Mouse (Mus musculus) cerebellum, postnatal 14 days (tissue): ENCODE results near the gene Fanca.
"Not testable (repeated sequence)": the region's sequence is repeated elsewhere in the genome, so short reads cannot be mapped to it uniquely, and the experiment has no call there.

Experiments
- DNase-seq, 2 experiments: peaks; one replicate each; pipeline ENCODE4 v3.0.0; 2021; ENCODE audit warnings: mixed read lengths in 2 of 2

The Fanca gene

DNA sequence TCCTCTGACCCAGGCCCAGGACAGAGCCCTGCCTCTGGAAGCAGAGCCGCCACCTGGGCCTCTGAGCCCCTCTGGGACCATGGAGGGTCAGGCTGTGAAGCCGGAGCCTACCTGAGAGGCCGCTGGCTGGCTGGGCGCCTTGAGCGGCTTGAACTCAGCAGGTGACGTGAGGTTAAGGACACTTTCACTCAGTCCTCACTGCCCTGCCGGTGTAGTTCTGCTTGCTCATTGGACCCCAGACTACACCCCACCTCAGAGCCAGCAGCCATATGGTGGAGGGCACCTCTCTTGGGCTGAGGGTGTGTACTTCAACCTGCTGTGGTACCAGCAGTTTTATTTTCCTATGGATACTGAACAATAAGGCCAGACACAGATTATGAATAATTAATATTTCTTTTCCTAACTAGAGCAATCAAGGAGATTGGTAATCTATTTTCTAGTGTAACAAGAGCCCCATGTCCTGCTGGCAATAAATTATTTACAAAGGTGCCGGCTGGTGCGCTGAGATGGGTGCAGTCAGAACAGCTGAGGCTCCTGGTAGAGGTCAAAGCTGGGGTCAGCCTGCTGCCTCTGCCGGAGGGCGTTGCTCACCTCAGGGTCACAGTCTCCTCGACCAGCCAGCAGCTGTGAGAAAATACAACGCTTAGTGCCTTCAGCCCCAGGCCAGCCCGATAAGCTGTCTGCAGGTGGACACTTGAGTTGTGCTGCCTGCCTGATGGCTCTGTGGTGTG lies 50.3 kb downstream of the Fanca start:
- no peak for DNase-seq

DNA sequence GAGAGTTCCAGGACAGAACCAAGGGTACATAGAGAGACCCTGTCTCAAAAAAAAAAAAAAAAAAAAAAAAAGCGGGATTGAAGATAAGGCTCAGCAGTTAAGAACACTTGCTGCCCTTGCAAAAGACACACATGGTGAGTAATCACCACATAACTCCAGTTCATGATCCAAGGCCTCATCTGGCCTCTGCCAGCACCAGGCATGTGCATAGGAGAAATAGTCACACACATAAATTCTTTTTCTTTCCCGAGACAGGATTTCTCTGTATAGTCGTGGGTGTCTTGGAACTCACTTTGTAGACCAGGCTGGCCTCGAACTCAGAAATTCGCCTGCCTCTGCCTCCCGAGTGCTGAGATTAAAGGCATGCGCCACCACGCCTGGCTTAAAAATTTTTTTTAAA lies 60.8 kb downstream of the Fanca start:
- not testable (repeated sequence) for DNase-seq

DNA sequence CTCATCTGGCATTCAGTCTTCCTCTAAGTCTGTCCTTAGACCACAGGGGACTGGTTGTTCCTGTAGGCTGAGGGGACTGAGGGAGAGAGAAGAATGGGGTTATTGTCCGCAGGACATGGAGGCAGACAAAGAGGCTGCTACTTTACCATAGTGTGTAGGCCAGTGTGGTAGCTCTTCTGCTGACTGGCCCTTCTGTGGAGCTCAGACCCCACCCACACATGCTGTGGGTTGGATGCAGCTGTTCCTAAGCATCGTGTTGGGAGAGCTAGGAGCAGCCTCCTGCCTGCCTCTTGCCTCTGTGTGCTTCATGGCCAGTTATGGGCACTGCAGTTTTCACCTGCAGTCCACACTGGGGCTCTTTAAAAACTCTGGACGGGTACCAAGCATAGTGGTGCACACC lies 61.3 kb downstream of the Fanca start:
- no peak for DNase-seq

DNA sequence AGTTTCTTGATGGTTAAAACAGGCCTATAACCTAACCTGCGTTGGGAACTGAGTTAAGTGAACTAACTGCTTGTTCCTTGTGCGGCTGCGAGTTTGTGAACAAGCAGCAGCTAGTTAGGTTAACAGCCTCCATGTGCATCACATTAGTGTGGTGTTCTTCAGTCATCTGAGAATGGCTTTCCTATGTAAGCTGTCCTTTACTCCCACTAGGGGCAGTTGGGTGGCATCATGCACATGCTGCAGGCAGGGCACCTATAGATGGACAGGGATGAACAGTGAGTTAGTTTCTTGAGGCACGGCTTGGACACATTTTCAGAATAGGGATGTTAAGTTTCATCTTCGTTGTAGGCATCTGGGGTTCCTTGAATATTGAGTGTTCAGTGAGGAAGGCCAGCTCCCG lies 63.2 kb downstream of the Fanca start:
- DNase-seq: no peak

DNA sequence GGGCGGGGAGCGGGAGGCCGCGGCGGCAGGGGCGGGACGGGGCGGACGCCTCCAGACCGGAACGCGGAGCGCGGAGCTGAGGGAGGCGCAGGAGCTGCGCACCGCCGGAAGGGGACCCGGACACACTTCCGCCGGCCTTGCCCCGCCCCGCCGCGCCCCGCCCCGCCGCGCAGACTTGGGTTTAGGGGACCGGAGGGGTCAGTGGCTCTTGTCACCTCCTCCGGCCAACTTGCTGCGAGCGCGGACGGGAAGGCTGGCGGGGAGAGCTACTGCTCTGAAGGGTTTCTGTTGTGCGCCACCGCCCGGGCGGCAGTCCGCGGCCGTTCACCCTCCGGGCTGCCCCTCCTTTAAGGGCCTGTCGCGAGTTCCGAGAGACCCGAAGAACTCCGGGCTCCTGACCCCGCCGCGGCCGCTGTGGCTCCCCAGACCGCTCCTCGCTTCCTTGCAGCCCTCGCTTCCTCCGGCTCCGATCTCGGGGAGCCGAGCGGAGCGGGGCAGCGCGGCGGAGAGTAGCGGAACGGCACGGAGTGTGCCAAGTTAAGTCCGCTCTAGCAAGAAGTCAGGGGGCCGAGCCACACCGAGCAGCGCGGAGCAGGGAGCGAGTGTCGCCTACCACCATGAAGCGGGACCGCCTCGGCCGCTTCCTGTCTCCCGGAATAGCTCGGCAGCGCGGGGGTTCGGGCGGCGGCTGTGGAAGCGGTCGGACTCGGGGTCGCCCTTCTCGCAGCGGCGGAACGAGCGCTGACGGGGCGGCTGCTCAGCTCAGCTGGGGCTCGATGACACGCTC lies 64.1 kb downstream of the Fanca start, which contains the start of the genes Zfp276 and Vps9d1:
Gene Zfp276 (plus strand): TSS at position 97 of the 787 bp plus-strand sequence.
Gene Vps9d1 (minus strand): TSS at position 250 of the 787 bp plus-strand sequence.
- peak; percentile 89 to 92 for DNase-seq

DNA sequence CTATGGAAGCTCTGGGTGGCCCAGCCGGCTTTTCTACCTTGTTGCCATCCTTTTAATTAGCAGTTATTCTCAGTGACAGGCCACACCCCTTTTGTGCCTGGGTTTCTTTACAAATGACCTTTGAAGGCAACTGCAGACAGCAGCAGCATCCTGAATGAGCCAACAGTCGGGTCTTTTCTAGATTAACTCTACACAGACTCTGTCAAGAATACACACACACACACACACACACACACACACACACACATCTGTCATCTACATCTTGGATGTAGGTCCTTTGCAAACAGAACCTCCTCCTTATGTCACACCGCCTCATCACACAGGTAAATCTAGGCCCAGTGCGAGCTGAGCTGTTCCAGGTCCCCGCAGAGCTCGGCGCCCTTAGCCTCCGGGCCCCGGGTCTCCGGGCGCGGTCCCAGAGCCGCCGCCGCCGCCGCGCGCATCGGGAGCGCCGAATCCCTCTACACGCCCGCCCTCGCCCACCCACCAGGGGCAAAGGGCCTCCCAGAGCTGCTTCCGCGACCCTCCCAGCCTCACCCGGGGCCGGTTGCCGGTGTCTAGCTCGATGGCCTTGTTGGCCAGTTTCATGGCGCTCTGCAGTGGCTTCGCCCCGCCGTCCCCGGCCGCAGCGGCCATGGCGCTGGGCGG lies 64.8 kb downstream of the Fanca start:
- no peak for DNase-seq

DNA sequence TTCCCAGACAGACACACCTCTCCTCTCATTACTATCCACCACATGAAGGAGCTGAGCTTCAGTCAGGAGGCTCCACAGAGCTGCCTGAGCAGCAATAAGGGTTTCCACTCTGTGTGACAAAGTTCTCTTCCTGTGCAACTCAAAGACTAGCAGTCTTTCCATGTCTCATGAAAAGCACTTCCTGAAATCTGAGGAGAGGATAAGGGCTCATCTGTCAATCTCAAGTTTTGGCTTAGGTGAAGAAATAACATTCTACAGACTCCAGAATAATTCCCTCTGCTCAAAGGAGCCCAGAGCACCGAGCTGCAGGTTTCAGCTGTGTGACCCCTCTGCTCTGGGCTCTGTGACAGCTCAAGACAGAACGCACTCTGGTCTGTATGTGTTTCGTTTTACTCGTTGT lies 65.5 kb downstream of the Fanca start:
- no peak for DNase-seq

DNA sequence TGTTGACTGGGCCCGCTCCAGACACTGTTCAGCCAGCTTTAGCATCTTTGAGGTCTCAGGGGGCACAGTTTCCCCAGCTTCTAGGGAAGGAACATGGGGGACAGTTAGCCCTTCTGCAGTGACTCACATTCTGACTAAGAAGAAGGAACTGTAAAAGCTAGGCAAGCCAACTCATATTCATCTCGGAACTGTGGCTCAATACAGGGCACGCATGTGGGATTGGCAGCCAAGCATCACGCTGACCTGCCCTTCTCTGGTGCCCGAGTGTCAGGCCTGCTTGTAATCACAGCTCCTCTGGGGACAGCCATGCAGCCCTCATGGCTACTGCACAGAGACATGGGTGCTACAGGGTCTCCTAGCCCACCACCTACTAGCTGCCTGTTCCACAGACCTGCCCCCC lies 67.4 kb downstream of the Fanca start:
- DNase-seq: no peak

DNA sequence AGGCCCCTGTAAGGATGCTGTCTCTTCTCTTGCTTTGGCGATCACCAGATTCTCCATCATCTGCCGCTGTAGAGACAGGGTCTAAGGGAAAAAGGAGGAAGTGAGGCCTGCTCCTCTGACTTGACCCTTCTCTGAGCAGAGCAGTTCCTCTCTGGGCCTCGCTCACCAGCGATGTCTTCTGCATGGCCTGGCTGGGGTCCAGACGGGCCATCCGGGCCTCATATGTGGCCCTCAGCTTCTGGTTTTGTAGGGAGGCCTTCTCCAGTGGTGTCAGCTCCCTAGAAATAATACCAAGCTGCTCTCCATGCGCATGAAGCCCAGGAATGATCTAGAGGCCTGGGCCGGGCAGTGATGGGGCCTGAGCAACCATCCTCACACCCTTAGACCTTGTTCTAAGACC lies 69.8 kb downstream of the Fanca start:
- no peak for DNase-seq

DNA sequence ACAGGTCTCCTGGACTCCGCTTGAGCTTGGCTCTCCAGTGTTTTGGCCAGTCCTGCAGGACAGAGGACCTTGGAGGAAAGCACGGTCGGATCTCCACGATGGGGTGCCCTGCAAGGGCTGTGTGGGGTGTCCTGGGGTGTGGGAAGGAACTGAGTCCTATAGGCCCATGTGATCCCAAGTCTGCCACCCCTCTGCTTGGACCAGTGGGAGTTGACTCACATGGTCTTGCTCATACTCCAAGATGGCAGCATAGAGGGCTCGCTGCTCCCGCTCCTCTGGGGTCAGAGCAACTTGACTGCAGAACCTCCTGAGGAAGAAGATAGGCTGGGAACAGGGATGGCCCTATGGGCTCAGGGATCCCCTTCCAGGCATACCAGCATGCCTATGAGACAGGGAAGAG lies 70.6 kb downstream of the Fanca start:
- DNase-seq: no peak

DNA sequence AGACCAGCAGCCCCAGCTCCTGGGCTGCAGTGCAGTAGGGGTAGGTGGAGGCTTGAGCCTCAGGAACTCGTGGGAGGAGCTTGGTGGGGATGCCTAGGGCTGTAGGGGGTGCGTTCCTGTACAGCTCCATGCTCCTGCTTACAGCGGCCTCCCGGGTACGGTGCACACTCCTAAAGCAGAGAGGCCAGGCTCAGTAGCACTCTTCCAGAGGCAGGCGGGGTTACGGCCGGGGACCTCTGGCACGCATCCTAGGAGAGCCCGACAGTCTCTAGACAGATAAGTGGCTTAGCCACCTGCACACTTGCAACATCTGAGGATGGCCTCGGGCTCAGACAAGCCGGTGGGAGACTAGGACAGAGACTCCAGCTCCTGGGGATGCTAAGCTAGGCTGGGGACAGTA lies 72.8 kb downstream of the Fanca start:
- no peak for DNase-seq

DNA sequence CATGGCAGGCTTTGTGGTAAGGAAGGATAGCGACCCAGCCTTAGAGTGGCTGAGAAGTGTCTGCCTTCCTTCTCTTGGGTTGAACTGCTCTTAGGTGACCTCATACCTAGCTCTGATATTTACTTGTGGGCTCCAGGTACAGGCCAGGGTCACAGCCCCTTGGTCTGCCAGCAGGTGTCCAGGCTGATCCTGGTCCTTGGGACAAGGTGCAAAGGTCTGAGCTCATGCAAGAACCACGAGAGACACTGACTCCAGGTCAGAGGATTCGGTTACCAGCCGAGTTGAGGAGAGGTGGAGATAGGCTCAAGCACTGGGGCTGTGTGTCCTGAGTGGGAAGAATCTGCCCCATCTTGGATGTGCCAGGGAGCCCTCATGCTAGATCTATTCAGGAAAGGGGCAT lies 74.0 kb downstream of the Fanca start:
- DNase-seq: no peak

DNA sequence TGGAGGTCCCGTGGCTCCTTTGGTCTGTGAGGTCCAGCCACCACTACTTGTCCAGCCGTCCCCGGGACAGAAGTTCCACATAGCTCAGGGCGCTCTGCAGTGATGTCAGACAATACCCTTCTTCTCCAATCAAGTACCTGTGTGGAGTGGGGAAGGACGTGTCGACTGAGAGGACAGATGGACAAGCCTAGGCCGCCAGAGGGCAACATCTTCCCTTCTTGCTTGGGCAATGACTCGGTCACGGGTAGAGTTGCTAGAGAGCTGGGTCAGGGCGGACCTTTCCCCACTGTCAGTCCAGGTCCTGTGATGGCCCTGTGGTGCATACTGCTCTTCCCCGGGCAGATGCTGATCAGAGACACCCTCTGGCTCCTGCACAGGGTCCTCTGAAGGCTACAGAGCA lies 75.3 kb downstream of the Fanca start:
- no peak for DNase-seq

DNA sequence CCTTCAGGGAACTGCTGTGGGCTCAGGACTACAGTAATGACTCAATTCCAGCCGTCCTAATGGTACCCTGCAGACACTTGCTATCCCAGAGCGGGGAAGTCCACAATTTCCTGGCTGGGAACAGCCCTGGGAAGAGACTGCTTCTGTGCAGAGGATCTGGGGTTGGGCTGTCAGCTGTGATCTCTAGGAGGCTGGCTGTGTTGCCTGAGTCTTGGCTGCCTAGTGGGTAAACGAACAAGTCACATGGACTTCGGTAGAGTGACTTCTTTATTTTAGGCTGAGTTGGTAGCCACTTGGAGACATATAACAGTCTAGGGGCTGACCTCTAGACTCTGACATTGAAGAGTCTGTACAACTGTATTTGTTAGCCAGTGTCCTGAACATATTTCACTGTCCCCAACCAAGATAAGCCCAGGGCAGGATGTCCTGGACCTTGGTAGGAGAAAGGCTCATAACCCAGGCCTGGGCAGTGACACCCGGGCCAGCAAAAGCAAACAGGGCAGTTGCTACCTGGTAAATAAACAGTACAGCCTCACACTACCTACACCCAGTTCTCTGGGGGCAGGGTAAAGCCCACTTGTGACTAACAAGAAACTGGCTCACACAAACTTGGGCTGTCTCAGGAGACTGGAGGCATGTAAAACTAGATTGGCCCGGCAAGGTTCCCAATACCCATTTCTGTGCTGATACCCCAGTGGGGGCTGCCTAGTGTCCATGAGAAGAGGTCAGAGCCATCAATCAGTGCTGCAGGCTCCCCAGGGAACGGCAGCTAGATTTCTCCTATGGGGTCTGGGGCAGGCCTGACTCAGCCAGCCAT lies 76.1 kb downstream of the Fanca start:
- no peak for DNase-seq

DNA sequence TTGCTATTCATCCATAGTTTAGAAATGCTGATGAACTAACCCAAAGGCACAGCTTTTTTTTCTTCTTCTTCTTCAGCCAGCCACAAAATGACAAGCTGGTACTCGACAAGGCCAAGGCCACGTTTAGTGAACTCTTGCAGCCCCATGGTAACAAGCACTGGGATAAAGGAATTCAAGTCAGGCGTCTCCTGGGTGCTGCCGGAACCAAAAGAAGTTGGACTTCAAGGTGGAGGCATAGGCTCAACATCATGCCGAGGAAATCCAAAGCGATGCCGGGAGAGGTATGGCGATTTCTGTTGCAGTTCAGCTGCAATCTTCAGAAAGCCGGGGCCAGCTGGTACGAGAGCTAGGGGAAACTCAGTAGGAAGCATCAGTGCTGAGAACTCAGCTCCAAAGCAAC lies 79.0 kb downstream of the Fanca start:
- no peak for DNase-seq

DNA sequence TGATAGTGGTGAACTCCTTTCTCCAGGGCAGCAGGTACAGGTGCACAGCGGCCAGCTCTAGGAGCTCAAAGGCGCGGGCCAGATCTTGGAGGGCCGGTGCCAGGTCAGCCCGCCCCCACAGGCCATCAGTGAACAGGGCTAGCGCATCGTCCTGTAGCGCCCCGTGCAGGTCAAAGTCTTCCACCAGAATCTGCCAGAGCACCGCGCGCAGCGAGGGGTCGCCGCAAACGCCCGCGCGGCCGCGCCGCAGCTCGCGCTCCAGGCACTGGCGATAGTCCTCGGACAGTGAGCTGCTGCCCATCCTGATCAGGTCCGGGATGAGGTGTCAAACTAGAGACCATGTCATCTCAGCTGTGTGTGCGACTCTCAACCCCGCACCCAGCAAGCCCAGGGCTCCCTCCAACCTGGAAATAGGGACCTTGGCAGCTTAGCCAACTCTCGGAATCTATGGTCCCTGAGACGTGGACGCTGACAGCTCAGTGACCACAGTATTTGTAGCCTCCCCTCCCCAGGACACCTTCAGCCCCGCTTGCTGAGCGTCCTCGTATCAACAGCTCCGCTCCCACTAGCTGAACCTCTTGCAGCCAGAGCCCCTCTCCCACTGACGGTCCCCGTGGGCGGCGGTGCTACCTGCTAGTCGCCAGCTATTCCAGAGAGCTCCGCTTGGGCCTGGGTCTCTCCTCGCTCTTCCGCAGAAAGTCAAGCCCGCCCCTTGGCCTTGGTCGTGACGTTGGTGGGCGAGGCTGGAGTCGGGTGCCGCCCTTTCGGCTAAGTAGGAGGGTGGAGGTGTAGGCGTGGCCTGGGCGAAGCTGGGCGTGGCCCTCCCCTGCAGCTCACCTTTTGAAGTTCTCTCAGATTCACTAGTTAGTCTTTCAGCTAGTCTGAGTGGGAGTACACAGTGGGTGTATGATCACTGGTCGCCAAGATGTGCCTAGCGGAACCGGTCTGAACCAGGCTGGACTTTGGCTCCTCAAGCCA lies 82.6 kb downstream of the Fanca start, which contains the start of gene Spata2l:
Gene Spata2l (minus strand): TSS at position 714 of the 978 bp plus-strand sequence.
- DNase-seq: peak; percentile 84 to 87

DNA sequence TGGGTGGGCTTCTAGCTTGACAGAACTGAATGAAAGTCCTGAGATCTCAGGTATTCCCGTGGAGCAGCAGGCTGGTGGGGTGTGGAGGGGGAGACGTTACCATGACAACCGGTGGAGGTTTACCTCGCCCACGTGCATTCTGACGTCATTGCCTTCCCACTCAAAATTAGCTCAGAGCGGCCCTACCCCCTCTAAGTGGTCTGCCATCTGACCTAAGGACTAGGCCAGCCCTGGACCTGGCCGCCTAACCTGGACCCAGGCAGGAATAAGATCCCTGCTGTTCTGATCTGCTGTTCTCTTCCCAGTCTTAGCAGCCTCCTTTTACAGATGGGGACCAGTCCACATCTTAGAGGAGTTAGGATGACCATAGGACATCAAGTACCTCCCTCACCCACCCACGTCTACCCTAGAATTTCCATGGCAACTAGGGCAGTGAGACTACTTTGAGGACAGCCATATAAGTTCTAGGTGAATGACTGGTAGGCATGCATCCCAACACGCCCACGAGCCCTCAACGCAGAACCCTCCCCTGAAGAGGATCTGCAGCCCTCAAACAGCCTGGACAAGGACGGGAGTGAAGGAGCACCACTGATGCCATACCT lies 83.4 kb downstream of the Fanca start:
- DNase-seq: peak; percentile 58 to 69

DNA sequence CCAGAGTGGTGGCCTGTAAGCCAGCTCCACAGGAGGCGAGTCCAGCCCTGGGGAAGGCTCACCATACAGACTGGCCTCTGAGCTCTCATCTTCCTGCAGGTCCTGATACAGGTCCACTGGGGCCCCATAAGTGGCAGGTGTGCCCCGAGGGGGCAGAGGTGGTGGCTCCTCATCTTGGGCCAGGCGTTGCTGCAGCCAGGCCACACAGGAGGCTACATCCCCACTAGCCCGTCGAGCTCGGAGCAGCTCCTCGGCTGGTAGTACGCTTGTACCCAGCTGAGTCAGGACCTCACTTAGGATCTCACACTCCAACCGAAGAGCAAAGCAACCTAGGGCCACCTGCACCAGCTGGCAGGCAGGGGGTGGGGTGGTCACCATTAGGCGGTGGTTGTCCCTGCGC lies 84.6 kb downstream of the Fanca start:
- no peak for DNase-seq

DNA sequence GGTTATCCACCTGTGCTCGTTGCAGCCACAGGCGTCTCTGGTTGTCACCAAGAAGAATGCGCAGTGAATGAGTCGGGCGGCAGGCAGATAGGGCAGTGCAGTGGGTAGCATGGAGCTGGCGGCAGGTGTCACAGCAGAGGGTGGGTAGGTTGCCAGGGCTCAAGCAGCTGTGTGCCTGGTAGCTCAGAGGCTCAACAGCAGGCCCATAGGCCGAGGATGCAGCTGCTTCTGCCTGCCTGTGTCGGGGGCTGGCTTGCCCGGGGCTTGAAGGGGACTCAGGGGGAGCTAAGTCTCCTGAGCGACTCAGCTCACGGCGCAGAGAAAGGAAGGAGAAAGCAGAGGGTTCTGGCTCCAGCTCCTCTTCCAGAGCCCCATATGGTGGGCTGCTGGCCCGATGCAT lies 85.1 kb downstream of the Fanca start:
- peak in 1 of 2 experiments; percentile 49 for DNase-seq

DNA sequence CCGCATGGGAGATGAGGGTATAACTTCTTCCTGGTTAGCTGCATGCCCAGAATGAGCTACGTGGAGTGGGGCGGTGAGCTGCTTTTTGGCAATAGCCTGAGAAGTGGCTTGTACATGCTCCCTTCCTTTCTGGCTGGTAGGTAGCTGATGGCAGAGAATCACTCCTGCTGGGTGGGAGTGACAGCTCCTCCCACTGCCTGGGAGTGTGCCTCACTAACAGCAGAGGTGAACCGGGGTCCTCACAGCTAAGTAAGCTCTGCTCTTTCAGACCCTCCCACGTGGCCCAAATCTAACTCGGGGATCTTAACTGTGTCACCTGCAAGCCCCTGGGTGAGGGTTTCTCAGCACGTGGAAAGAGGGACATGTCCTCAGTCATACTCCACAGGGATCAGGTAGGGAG lies 85.8 kb downstream of the Fanca start:
- no peak for DNase-seq

DNA sequence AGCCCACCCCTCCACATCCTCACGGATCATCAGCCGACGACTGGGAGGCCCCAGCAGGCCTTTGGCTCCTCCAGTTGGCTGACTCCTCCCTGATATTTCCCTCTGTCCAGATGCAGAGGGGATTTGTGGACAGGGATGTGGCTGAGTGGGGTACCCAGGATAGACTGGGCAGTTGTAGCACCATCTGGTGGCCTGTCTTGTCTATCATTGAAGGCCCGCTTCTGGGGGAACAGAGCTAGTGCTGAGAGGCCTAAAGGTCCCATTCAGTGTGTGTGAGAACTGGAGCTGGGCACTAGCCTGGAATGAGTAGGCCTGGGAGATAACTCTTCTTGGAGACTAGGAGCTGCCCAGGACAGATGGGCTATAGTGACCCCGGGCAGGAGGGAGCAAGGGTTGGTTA lies 86.6 kb downstream of the Fanca start:
- peak; percentile 31 to 44 for DNase-seq
